Mouse (Mus musculus) stomach, postnatal 0 days (tissue): Measurements from ENCODE around the gene Actl7b.

Experiments
- CTCF ChIP-seq: IDR thresholded peaks from 2 replicates; pipeline ENCODE4 v1.5.1; 2016; ENCODE audit warnings: antibody characterized with exemption, low read depth, mild to moderate bottlenecking, moderate library complexity
- EP300 ChIP-seq: optimal IDR thresholded peaks from 2 replicates; pipeline ENCODE3; 2016; ENCODE audit warnings: antibody characterized with exemption

GRCm38 (mm10) chr4:56768913-56769312 is 27.7 kb upstream of the Actl7b start:
- TF ChIP-seq CTCF (no peak), EP300 (no peak)
